Mouse (Mus musculus) MEL (cell line): ENCODE measurements around the gene Nkap. TPM values are rescaled to one million over a fixed set of nuclear protein-coding genes. Genes with fewer than 3 reads are reported as not detected.
A peak's percentile ranks its signal among the peaks of the same experiment; 100 is the strongest.

Experiments used
- DNase-seq: peaks from one replicate; pipeline ENCODE4 v3.0.0; 2011; ENCODE audit warnings: low read depth, low spot score
- H3K27ac ChIP-seq: 2 replicates; pipeline ENCODE4 v1.5.1; 2012; ENCODE audit warnings: low read depth, mild to moderate bottlenecking, control low read depth, low read length, moderate library complexity; ENCODE audit not compliant: control insufficient read depth
- H3K27me3 ChIP-seq, 2 experiments: fragments of 150-350 bp in 1 of 2; sonication (generic) in 1 of 2; 2 replicates each; pipeline ENCODE4 v1.6.1; 2012; ENCODE audit warnings: low read length in 2 of 2, mild to moderate bottlenecking in 2 of 2, improper control_type of control experiment in 1 of 2, moderate library complexity in 1 of 2; ENCODE audit not compliant: insufficient read depth in 2 of 2, control insufficient read depth in 1 of 2
- H3K36me3 ChIP-seq, 2 experiments: 2 replicates each; pipeline ENCODE4 v1.6.1; 2012 to 2014; ENCODE audit warnings: low read length in 2 of 2, improper control_type of control experiment in 1 of 2, inconsistent platforms in 1 of 2, mild to moderate bottlenecking in 1 of 2; ENCODE audit not compliant: insufficient read depth in 2 of 2, control insufficient read depth in 1 of 2
- H3K4me1 ChIP-seq, 2 experiments: fragments of 150-350 bp in 1 of 2; sonication (generic) in 1 of 2; 2 replicates each; pipeline ENCODE4 v1.6.1; 2012; ENCODE audit warnings: low read length in 2 of 2, improper control_type of control experiment in 1 of 2, mild to moderate bottlenecking in 1 of 2; ENCODE audit not compliant: insufficient read depth in 2 of 2, control insufficient read depth in 1 of 2
- H3K4me3 ChIP-seq, 2 experiments: fragments of 150-350 bp in 1 of 2; sonication (generic) in 1 of 2; 2 replicates each; pipeline ENCODE4 v1.5.1; 2012; ENCODE audit warnings: low read depth in 2 of 2, low read length in 2 of 2, mild to moderate bottlenecking in 2 of 2, moderate library complexity in 2 of 2, control low read depth in 1 of 2, improper control_type of control experiment in 1 of 2; ENCODE audit not compliant: control insufficient read depth in 1 of 2, insufficient read depth in 1 of 2
- H3K79me2 ChIP-seq: 2 replicates; pipeline ENCODE4 v1.6.1; 2012; ENCODE audit warnings: mild to moderate bottlenecking, low read length, moderate library complexity; ENCODE audit not compliant: control insufficient read depth, poor library complexity, insufficient read depth
- H3K9ac ChIP-seq: 2 replicates; pipeline ENCODE4 v1.6.1; 2012; ENCODE audit warnings: low read depth, mild to moderate bottlenecking, control low read depth, low read length, moderate library complexity; ENCODE audit not compliant: control insufficient read depth, poor library complexity, severe bottlenecking
- H3K9me3 ChIP-seq: fragments of 150-350 bp; sonication (generic); replicated peaks from 2 replicates; pipeline ENCODE4 v1.6.1; 2012; ENCODE audit warnings: mild to moderate bottlenecking, low read length, improper control_type of control experiment, moderate library complexity; ENCODE audit not compliant: insufficient read depth
- BHLHE40 ChIP-seq: IDR thresholded peaks from 2 replicates; pipeline ENCODE4 v1.6.1; 2012; ENCODE audit warnings: low read depth, mild to moderate bottlenecking, inconsistent platforms, low read length, improper control_type of control experiment, borderline replicate concordance
- CHD1 ChIP-seq: IDR thresholded peaks from 2 replicates; pipeline ENCODE4 v1.6.1; 2012; ENCODE audit warnings: low read depth, mild to moderate bottlenecking, inconsistent platforms, low read length, improper control_type of control experiment
- CTCF ChIP-seq, 3 experiments: IDR thresholded peaks in 2 of 3; conservative IDR thresholded peaks in 1 of 3; 2 replicates each; pipeline ENCODE4 v1.5.1; 2011 to 2012; ENCODE audit warnings: low read length in 3 of 3, low read depth in 2 of 3, mild to moderate bottlenecking in 2 of 3, improper control_type of control experiment in 1 of 3, inconsistent platforms in 1 of 3, mixed read lengths in 1 of 3, moderate library complexity in 1 of 3; ENCODE audit not compliant: control insufficient read depth in 1 of 3, insufficient read depth in 1 of 3, poor library complexity in 1 of 3, severe bottlenecking in 1 of 3
- E2F4 ChIP-seq: IDR thresholded peaks from 2 replicates; pipeline ENCODE4 v1.6.1; 2011; ENCODE audit warnings: low read depth, low read length, improper control_type of control experiment, borderline replicate concordance
- ELF1 ChIP-seq: IDR thresholded peaks from 2 replicates; pipeline ENCODE4 v1.6.1; 2014; ENCODE audit warnings: low read depth, mild to moderate bottlenecking, inconsistent platforms, low read length, improper control_type of control experiment, moderate library complexity
- ETS1 ChIP-seq: IDR thresholded peaks from 2 replicates; pipeline ENCODE4 v1.6.1; 2012; ENCODE audit warnings: low read depth, mild to moderate bottlenecking, inconsistent platforms, low read length, improper control_type of control experiment, moderate library complexity
- GABPA ChIP-seq: IDR thresholded peaks from 2 replicates; pipeline ENCODE4 v1.6.1; 2012; ENCODE audit warnings: low read depth, mild to moderate bottlenecking, inconsistent platforms, low read length, improper control_type of control experiment, moderate library complexity
- GATA1 ChIP-seq: IDR thresholded peaks from 2 replicates; pipeline ENCODE4 v1.6.1; 2011; ENCODE audit warnings: low read depth, low read length, improper control_type of control experiment
- HCFC1 ChIP-seq: IDR thresholded peaks from 2 replicates; pipeline ENCODE4 v1.6.1; 2012; ENCODE audit warnings: low read depth, mild to moderate bottlenecking, inconsistent platforms, low read length, improper control_type of control experiment, moderate library complexity
- JUND ChIP-seq: IDR thresholded peaks from 2 replicates; pipeline ENCODE4 v1.6.1; 2011; ENCODE audit warnings: low read depth, mild to moderate bottlenecking, improper control_type of control experiment, low read length
- KAT2A ChIP-seq: conservative IDR thresholded peaks from 2 replicates; pipeline ENCODE4 v1.6.1; 2012; ENCODE audit warnings: low read depth, low read length, improper control_type of control experiment, inconsistent platforms
- MAX ChIP-seq: IDR thresholded peaks from 2 replicates; pipeline ENCODE4 v1.6.1; 2011; ENCODE audit warnings: low read length, improper control_type of control experiment
- MAZ ChIP-seq: IDR thresholded peaks from 2 replicates; pipeline ENCODE4 v1.6.1; 2012; ENCODE audit warnings: low read depth, mild to moderate bottlenecking, inconsistent platforms, low read length, improper control_type of control experiment
- MEF2A ChIP-seq: IDR thresholded peaks from 2 replicates; pipeline ENCODE4 v1.6.1; 2014; ENCODE audit warnings: low read depth, mild to moderate bottlenecking, inconsistent platforms, low read length, improper control_type of control experiment; ENCODE audit not compliant: poor library complexity, insufficient replicate concordance, severe bottlenecking; ENCODE audit errors: extremely low read depth
- MXI1 ChIP-seq: IDR thresholded peaks from 2 replicates; pipeline ENCODE4 v1.6.1; 2011; ENCODE audit warnings: mild to moderate bottlenecking, low read depth, low read length, improper control_type of control experiment
- MYB ChIP-seq: IDR thresholded peaks from 2 replicates; pipeline ENCODE4 v1.6.1; 2011; ENCODE audit warnings: mild to moderate bottlenecking, low read depth, low read length, improper control_type of control experiment
- MYC ChIP-seq: IDR thresholded peaks from 2 replicates; pipeline ENCODE4 v1.6.1; 2011; ENCODE audit warnings: low read depth, mild to moderate bottlenecking, low read length, improper control_type of control experiment, moderate library complexity
- NELFE ChIP-seq: IDR thresholded peaks from 2 replicates; pipeline ENCODE4 v1.6.1; 2011; ENCODE audit warnings: low read depth, low read length, improper control_type of control experiment
- NRF1 ChIP-seq: IDR thresholded peaks from 2 replicates; pipeline ENCODE4 v1.6.1; 2014; ENCODE audit warnings: low read depth, mild to moderate bottlenecking, inconsistent platforms, low read length, improper control_type of control experiment, moderate library complexity; ENCODE audit not compliant: poor library complexity, insufficient read depth, severe bottlenecking
- POLR2A ChIP-seq, 2 experiments: IDR thresholded peaks; 2 replicates each; pipeline ENCODE4 v1.6.1; 2011 to 2012; ENCODE audit warnings: low read length in 2 of 2, mild to moderate bottlenecking in 2 of 2, control low read depth in 1 of 2, improper control_type of control experiment in 1 of 2, low read depth in 1 of 2, moderate library complexity in 1 of 2; ENCODE audit not compliant: control insufficient read depth in 1 of 2, insufficient read depth in 1 of 2, poor library complexity in 1 of 2
- POLR2AphosphoS2 ChIP-seq: IDR thresholded peaks from 2 replicates; pipeline ENCODE4 v1.6.1; 2011; ENCODE audit warnings: low read length, improper control_type of control experiment
- POLR2AphosphoS5 ChIP-seq: IDR thresholded peaks from 2 replicates; pipeline ENCODE4 v1.6.1; 2012; ENCODE audit warnings: low read depth, borderline replicate concordance, mild to moderate bottlenecking, inconsistent platforms, low read length, moderate library complexity, mixed read lengths
- RAD21 ChIP-seq: IDR thresholded peaks from 2 replicates; pipeline ENCODE4 v1.6.1; 2011; ENCODE audit warnings: mild to moderate bottlenecking, low read depth, low read length, improper control_type of control experiment
- SIN3A ChIP-seq: IDR thresholded peaks from 2 replicates; pipeline ENCODE4 v1.6.1; 2012; ENCODE audit warnings: low read length, improper control_type of control experiment, inconsistent platforms
- SMC3 ChIP-seq: IDR thresholded peaks from 2 replicates; pipeline ENCODE4 v1.6.1; 2011; ENCODE audit warnings: low read depth, low read length, improper control_type of control experiment
- TAL1 ChIP-seq: IDR thresholded peaks from 2 replicates; pipeline ENCODE4 v1.6.1; 2012; ENCODE audit warnings: mild to moderate bottlenecking, inconsistent platforms, low read length, moderate library complexity, mixed read lengths
- TBP ChIP-seq: IDR thresholded peaks from 2 replicates; pipeline ENCODE4 v1.8.0; 2011; ENCODE audit warnings: low read depth, low read length, improper control_type of control experiment
- TCF12 ChIP-seq: IDR thresholded peaks from 2 replicates; pipeline ENCODE4 v1.6.1; 2014; ENCODE audit warnings: low read depth, mild to moderate bottlenecking, inconsistent platforms, low read length, improper control_type of control experiment, moderate library complexity
- UBTF ChIP-seq: IDR thresholded peaks from 2 replicates; pipeline ENCODE4 v1.6.1; 2012; ENCODE audit warnings: low read depth, mild to moderate bottlenecking, inconsistent platforms, low read length, improper control_type of control experiment, moderate library complexity, borderline replicate concordance; ENCODE audit not compliant: insufficient read depth
- USF1 ChIP-seq: IDR thresholded peaks from 2 replicates; pipeline ENCODE4 v1.6.1; 2014; ENCODE audit warnings: low read depth, mild to moderate bottlenecking, inconsistent platforms, low read length, improper control_type of control experiment, moderate library complexity
- USF2 ChIP-seq, 2 experiments: IDR thresholded peaks; 2 replicates each; pipeline ENCODE4 v1.6.1; 2011 to 2012; ENCODE audit warnings: improper control_type of control experiment in 2 of 2, low read length in 2 of 2, borderline replicate concordance in 1 of 2, inconsistent platforms in 1 of 2, low read depth in 1 of 2, mild to moderate bottlenecking in 1 of 2; ENCODE audit not compliant: insufficient read depth in 1 of 2
- ZC3H11A ChIP-seq: IDR thresholded peaks from 2 replicates; pipeline ENCODE4 v1.6.1; 2012; ENCODE audit warnings: low read depth, mild to moderate bottlenecking, inconsistent platforms, low read length, improper control_type of control experiment
- ZKSCAN1 ChIP-seq: IDR thresholded peaks from 2 replicates; pipeline ENCODE4 v1.6.1; 2012; ENCODE audit warnings: low read depth, mild to moderate bottlenecking, inconsistent platforms, low read length, improper control_type of control experiment, moderate library complexity
- ZMIZ1 ChIP-seq: IDR thresholded peaks from 2 replicates; pipeline ENCODE4 v1.6.1; 2012; ENCODE audit warnings: low read depth, mild to moderate bottlenecking, inconsistent platforms, low read length, improper control_type of control experiment, moderate library complexity
- ZNF384 ChIP-seq: IDR thresholded peaks from 2 replicates; pipeline ENCODE4 v1.6.1; 2012; ENCODE audit warnings: low read depth, mild to moderate bottlenecking, inconsistent platforms, low read length, improper control_type of control experiment
- polyA plus RNA-seq, 2 experiments: library from polyadenylated mRNA; stranded (reverse) in 1 of 2; unstranded in 1 of 2; fragments of >175 nt in 1 of 2; fragments of >200 nt in 1 of 2; gene quantifications; 2 replicates each; pipeline versions ENCODE4 v1.2.1 to v1.2.4; 2012; ENCODE audit warnings: low replicate concordance in 2 of 2, low read depth in 1 of 2; ENCODE audit not compliant: insufficient read length in 2 of 2, insufficient read depth in 1 of 2, missing spikeins in 1 of 2
- total RNA-seq: library from RNA; depleted of rRNA; stranded (reverse); fragments of 300-350 nt; gene quantifications from 2 replicates; pipeline ENCODE4 v1.2.3, GENCODE M21; 2012

Nkap gene
- total and polyA plus RNA-seq, 3 experiments = 10.5 to 14.5 TPM; not detected in 1

DNA sequence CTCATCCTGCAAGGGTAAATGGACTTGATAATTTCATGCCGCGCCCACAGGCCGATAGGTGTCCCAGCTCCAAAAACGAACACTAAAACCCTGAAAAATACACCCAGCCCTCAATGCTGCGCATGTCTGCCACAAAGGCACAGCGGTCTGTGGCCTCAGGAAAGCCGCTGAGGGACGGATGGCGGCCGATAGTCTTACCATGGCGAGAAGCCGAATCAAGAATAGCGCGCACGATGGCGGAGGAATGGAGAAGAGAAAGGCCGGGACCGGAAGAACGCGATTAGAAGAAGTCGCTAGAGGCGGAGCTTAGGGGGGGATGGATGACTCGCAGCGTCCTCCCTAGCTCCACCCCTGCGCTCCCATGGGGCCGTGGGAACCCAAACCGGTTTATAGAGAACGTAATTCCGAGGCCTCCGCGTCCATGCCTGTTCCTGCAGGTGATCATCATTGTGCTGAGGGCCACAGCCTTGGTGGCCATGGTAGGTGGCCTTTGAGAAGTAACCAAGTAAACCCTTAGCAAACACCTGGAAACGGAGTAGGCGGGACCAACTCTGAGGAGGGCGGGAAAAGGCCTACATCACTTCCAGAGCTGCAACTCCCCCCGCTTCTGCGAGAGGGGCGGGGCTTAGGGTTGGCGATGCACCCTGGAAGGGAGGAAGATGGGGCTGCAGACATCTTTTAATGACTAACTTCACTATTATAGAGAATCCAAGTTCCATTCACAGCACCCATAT lies 41.5 kb upstream of the Nkap start, which contains the start of gene Rpl39:
Gene Rpl39 (minus strand): TSS at position 476 of the 734 bp plus-strand sequence.
- no peak for TF ChIP-seq CTCF (IDR thresholded peaks at IDR 0.05 in 2 of 3, conservative IDR thresholded peaks at IDR 0.05 in 1 of 3; ENCODE audit: control insufficient read depth in 1 of 3, insufficient read depth in 1 of 3, low read depth in 2 of 3, low read length in 3 of 3, poor library complexity in 1 of 3, severe bottlenecking in 1 of 3)
- peak; percentile 69 for TF ChIP-seq HCFC1
- TF ChIP-seq ZC3H11A = no peak
- TF ChIP-seq ZKSCAN1 = no peak
- no peak for TF ChIP-seq ETS1
- peak; percentile 86 for TF ChIP-seq NELFE
- no peak for TF ChIP-seq ELF1
- peak; percentile 95 for TF ChIP-seq MYC
- TF ChIP-seq SMC3 = no peak
- no peak for TF ChIP-seq UBTF
- no peak for TF ChIP-seq GATA1
- TF ChIP-seq MEF2A = no peak
- TF ChIP-seq MAZ = no peak
- TF ChIP-seq TAL1 = no peak
- TF ChIP-seq SIN3A = no peak; the same call in 1 of the 2 replicates
- no peak for TF ChIP-seq GABPA
- TF ChIP-seq NRF1 = no peak
- TF ChIP-seq POLR2AphosphoS5 = no peak; the same call in 1 of the 2 replicates
- no peak for TF ChIP-seq MYB
- TF ChIP-seq JUND = no peak
- no peak for TF ChIP-seq ZNF384
- no peak for TF ChIP-seq CHD1
- no peak for TF ChIP-seq BHLHE40
- no peak for TF ChIP-seq E2F4
- TF ChIP-seq TBP = peak; percentile 94
- no peak for TF ChIP-seq USF1
- peak; percentile 49; the same call in 1 of the 2 replicates for TF ChIP-seq MXI1
- peak; percentile 40 for TF ChIP-seq TCF12
- no peak for TF ChIP-seq USF2 (IDR thresholded peaks at IDR 0.05; ENCODE audit: borderline replicate concordance in 1 of 2, insufficient read depth in 1 of 2, low read depth in 1 of 2, low read length in 2 of 2)
- peak; percentile 68; the same call in 1 of the 2 replicates for TF ChIP-seq POLR2AphosphoS2
- peak; percentile 86 for TF ChIP-seq MAX
- TF ChIP-seq RAD21 = no peak
- TF ChIP-seq POLR2A (IDR thresholded peaks at IDR 0.05; ENCODE audit: control insufficient read depth in 1 of 2, insufficient read depth in 1 of 2, low read depth in 1 of 2, low read length in 2 of 2, poor library complexity in 1 of 2) = peak; percentile 76 to 91
- no peak for TF ChIP-seq ZMIZ1
- peak; percentile 57; the same call in 1 of the 2 replicates for TF ChIP-seq KAT2A
- TF ChIP-seq, all 39 proteins: peak for 10
- DNase-seq = peak; percentile 92
- peaks cover 6 to 11% of the 10 kb centered on the region in 2 experiments; a peak in 3 of 4 replicates for H3K36me3 ChIP-seq
- no peaks in the 10 kb centered on the region for H3K27me3 ChIP-seq
- H3K4me1 ChIP-seq = peaks cover 3 to 5% of the 10 kb centered on the region in 2 experiments; a peak in 2 of 4 replicates
- H3K79me2 ChIP-seq = peaks cover 24% of the 10 kb centered on the region
- peak within 1 kb of the TSS; percentile 91 for H3K9ac ChIP-seq
- peak within 1 kb of the TSS; percentile 77 to 79 for H3K4me3 ChIP-seq
- H3K9me3 ChIP-seq = no peaks in the 10 kb centered on the region
- H3K27ac ChIP-seq = peak within 1 kb of the TSS; percentile 95
